Mouse (Mus musculus): ENCODE measurements at regions not wholly inside any gene's neighbourhood (a gene's known extent, or its start where the extent isn't known, plus 50 kb on each side); places are given as distances from the start of the nearest gene placed in this dataset.

DNA sequence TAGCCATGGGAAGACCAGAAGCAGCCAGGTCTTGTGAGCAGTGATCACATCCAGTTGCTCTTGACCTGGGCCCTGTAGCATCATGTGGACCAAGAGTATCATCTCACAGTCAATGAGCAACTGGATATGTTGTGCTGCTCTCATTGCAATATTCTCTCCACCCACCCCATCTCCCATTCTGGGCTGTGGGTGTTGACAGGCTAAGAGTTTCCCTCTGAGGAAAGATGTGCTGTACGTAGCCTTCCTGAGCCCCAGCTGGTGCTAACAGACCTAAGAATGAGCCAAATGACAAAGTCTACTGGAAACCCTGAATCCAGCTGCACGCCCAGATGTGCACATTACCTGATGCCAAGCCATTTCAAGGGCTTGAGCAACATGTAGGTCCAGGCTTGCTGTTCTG lies 380.5 kb downstream of the Agtpbp1 start:
- TF ChIP-seq CTCF (IDR thresholded peaks at IDR 0.05; ENCODE audit: low read depth, low read length) (no peak), EP300 (IDR thresholded peaks at IDR 0.05; ENCODE audit: insufficient read depth, low read depth, low read length) (no peak)
